Mouse (Mus musculus): ENCODE results near the gene Vps53. TPM values are rescaled to one million over a fixed set of nuclear protein-coding genes. Genes with fewer than 3 reads are reported as not detected.

The Vps53 gene
- polyA plus RNA-seq, 2 experiments: 9.4 to 12.7 TPM

DNA sequence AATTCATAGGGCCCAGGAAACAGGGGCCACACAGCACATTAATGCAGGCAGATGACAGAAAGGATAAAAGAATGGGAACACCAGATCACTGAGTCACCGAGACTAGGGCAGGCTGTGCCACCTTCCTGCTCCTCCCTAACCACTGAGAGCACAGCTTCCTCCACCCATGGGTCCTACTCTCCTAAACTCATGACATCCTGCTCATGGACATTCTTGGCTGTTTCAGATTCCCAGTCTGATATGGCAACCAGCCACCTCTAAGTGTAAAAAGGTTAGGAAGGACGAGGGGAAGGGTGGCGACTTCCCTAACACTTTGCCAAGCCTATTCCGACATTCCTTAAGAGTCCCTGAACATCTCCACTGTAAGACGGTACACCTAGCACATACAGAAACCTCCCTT, 48.6 kb downstream of the Vps53 start:
- no peak for ATAC-seq (ENCODE audit: insufficient read depth)
- no peaks in the 10 kb centered on the region; a peak in 1 of 4 replicates for H3K4me1 ChIP-seq (replicated peaks; ENCODE audit: control insufficient read depth in 2 of 2, insufficient read depth in 2 of 2, low read length in 1 of 2)
- no peak for DNase-seq (ENCODE audit: low read depth in 3 of 3, low spot score in 3 of 3)
- whole genome bisulfite sequencing (ENCODE audit: insufficient replicate concordance): 45% methylated on average over 5 of the region's 5 CpGs
- H3K4me2 ChIP-seq (ENCODE audit: low read depth): no peak overlapping the region
- TF ChIP-seq CTCF (IDR thresholded peaks at IDR 0.05; ENCODE audit: low read depth): no peak
- TF ChIP-seq EP300 (IDR thresholded peaks at IDR 0.05; ENCODE audit: low read depth): no peak
- no peak overlapping the region for H3K27ac ChIP-seq
- no peak overlapping the region for H3K4me3 ChIP-seq (ENCODE audit: insufficient read depth in 1 of 2, low read depth in 2 of 2, low read length in 2 of 2)
- H3K36me3 ChIP-seq (replicated peaks; ENCODE audit: control insufficient read depth, insufficient read depth, low read depth): peaks cover 2% of the 10 kb centered on the region; the same call in 1 of the 2 replicates
- no peak overlapping the region for H3K9ac ChIP-seq (replicated peaks)
- H3K27me3 ChIP-seq (ENCODE audit: control insufficient read depth, insufficient read depth, low read length): no peaks in the 10 kb centered on the region
- H3K9me3 ChIP-seq (ENCODE audit: control insufficient read depth, low read length): no peaks in the 10 kb centered on the region

DNA sequence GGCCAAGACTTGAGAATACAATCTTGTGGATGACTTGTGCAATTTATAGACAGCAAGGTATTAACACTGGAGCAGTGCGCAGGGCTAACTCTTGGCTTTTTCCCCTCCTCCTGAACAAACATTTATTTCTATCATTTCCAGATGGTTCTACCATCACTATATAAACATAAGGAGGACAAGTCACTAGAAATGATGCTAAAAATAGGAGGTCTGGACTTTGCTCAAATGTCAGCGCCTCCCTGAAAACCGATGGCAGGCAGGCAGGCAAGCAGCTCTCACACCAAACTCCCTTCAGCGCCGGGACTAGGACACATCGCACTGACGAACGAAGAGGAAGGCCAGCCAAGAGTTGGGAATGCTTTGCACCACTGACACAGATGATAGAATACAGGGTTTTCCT, 54.1 kb downstream of the Vps53 start:
- Histone ChIP-seq H3K27me3 (ENCODE audit: control insufficient read depth, insufficient read depth, low read length) (no peaks in the 10 kb centered on the region), H3K9ac (replicated peaks) (no peak overlapping the region), H3K9me3 (ENCODE audit: control insufficient read depth, low read length) (no peaks in the 10 kb centered on the region), H3K36me3 (replicated peaks; ENCODE audit: control insufficient read depth, insufficient read depth, low read depth) (no peaks in the 10 kb centered on the region; the same call in 1 of the 2 replicates), H3K4me3 (ENCODE audit: insufficient read depth in 1 of 2, low read depth in 2 of 2, low read length in 2 of 2) (no peak overlapping the region), H3K4me1 (replicated peaks; ENCODE audit: control insufficient read depth in 2 of 2, insufficient read depth in 2 of 2, low read length in 1 of 2) (no peaks in the 10 kb centered on the region), H3K27ac (no peak overlapping the region), H3K4me2 (ENCODE audit: low read depth) (no peak overlapping the region)
- 74% methylated on average over 8 of the region's 8 CpGs for WGBS (ENCODE audit: insufficient replicate concordance)
- ATAC-seq (ENCODE audit: insufficient read depth) (no peak), DNase-seq (ENCODE audit: low read depth in 3 of 3, low spot score in 3 of 3) (no peak)
- TF ChIP-seq CTCF (IDR thresholded peaks at IDR 0.05; ENCODE audit: low read depth) (no peak), EP300 (IDR thresholded peaks at IDR 0.05; ENCODE audit: low read depth) (no peak)

DNA sequence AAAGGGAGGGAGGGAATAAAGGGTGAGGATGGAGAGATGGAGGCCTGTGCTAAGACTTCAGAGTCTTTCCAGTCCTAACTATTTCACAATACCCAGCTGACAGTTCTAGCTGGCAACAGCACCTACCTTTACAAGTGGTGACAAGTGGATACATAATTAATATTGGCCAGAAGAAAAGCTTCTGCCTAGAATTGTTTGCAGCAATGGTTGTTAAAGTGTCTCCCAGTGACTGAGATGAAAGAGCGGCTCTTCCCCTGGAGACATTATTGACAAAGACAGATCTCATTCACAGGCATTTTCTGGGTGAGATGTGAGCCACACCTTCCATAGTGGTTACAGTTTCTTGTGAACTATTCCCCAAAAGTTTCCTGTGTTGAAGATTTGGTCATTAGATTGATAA, 55.9 kb downstream of the Vps53 start:
- Histone ChIP-seq H3K4me1 (replicated peaks; ENCODE audit: control insufficient read depth in 2 of 2, insufficient read depth in 2 of 2, low read length in 1 of 2) (no peaks in the 10 kb centered on the region), H3K4me2 (ENCODE audit: low read depth) (no peak overlapping the region), H3K9ac (replicated peaks) (no peak overlapping the region), H3K27me3 (ENCODE audit: control insufficient read depth, insufficient read depth, low read length) (no peaks in the 10 kb centered on the region), H3K4me3 (ENCODE audit: insufficient read depth in 1 of 2, low read depth in 2 of 2, low read length in 2 of 2) (no peak overlapping the region), H3K9me3 (ENCODE audit: control insufficient read depth, low read length) (no peaks in the 10 kb centered on the region), H3K27ac (no peak overlapping the region), H3K36me3 (replicated peaks; ENCODE audit: control insufficient read depth, insufficient read depth, low read depth) (no peaks in the 10 kb centered on the region; the same call in 1 of the 2 replicates)
- DNase-seq (ENCODE audit: low read depth in 3 of 3, low spot score in 3 of 3): no peak
- no peak for ATAC-seq (ENCODE audit: insufficient read depth)
- 81% methylated on average over 1 of the region's 1 CpGs for WGBS (ENCODE audit: insufficient replicate concordance)
- no peak for TF ChIP-seq CTCF (IDR thresholded peaks at IDR 0.05; ENCODE audit: low read depth)
- TF ChIP-seq EP300 (IDR thresholded peaks at IDR 0.05; ENCODE audit: low read depth): no peak

DNA sequence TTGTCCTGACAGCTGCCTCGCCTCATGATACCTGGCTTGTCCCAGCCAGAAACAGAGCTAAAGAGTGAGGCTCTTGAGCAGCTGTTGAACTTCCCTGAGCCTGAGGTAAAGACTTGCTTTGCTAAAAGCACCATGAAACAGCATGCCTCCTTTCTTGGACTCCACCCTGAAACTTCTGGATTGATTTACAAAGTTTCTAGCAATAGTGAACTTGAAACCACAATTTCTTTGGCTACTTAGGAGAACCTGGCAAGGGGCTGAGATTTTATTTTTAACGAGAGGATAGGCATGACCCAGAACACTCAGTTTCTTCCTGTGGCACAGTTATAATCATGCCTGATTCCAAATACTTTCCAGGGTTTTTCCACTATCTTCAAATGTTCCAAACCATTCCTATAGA, 56.9 kb downstream of the Vps53 start:
- ATAC-seq (ENCODE audit: insufficient read depth): no peak
- no peak overlapping the region for H3K9ac ChIP-seq (replicated peaks)
- WGBS (ENCODE audit: insufficient replicate concordance): 65% methylated on average over 2 of the region's 2 CpGs

DNA sequence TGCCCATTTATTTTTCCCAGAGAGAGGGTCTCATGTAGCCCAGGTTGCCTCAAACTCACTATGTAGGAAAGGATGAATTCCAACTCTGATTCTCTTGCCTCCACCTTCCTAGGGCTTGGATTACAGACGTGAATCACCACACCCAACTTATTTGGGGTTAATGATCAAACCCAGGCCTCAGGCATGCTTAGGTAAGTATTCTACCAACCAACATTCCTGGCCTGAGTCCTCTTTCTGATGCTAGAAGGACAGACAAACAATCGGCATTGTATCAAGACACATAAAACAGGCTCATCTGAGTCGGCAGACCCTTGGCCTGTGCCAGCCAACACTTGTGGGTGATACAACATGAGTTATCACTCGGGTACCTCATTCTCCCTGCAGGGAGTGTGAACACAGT, 58.4 kb downstream of the Vps53 start:
- H3K9me3 ChIP-seq (ENCODE audit: control insufficient read depth, low read length): no peaks in the 10 kb centered on the region
- H3K4me2 ChIP-seq (ENCODE audit: low read depth): no peak overlapping the region
- 69% methylated on average over 4 of the region's 4 CpGs for WGBS (ENCODE audit: insufficient replicate concordance)
- H3K27ac ChIP-seq: no peak overlapping the region
- no peak for TF ChIP-seq CTCF (IDR thresholded peaks at IDR 0.05; ENCODE audit: low read depth)
- TF ChIP-seq EP300 (IDR thresholded peaks at IDR 0.05; ENCODE audit: low read depth): no peak
- ATAC-seq (ENCODE audit: insufficient read depth) (no peak), DNase-seq (ENCODE audit: low read depth in 3 of 3, low spot score in 3 of 3) (no peak)
- no peak overlapping the region for H3K4me3 ChIP-seq (ENCODE audit: insufficient read depth in 1 of 2, low read depth in 2 of 2, low read length in 2 of 2)
- H3K27me3 ChIP-seq (ENCODE audit: control insufficient read depth, insufficient read depth, low read length): no peaks in the 10 kb centered on the region
- H3K4me1 ChIP-seq (replicated peaks; ENCODE audit: control insufficient read depth in 2 of 2, insufficient read depth in 2 of 2, low read length in 1 of 2): no peaks in the 10 kb centered on the region
- no peak overlapping the region for H3K9ac ChIP-seq (replicated peaks)
- no peaks in the 10 kb centered on the region; the same call in 1 of the 2 replicates for H3K36me3 ChIP-seq (replicated peaks; ENCODE audit: control insufficient read depth, insufficient read depth, low read depth)

More for the DNA sequence above, 56.9 kb downstream of the Vps53 start:
- Histone ChIP-seq H3K4me2 (ENCODE audit: low read depth) (no peak overlapping the region), H3K4me3 (ENCODE audit: insufficient read depth in 1 of 2, low read depth in 2 of 2, low read length in 2 of 2) (no peak overlapping the region), H3K9me3 (ENCODE audit: control insufficient read depth, low read length) (no peaks in the 10 kb centered on the region), H3K27me3 (ENCODE audit: control insufficient read depth, insufficient read depth, low read length) (no peaks in the 10 kb centered on the region), H3K27ac (no peak overlapping the region), H3K4me1 (replicated peaks; ENCODE audit: control insufficient read depth in 2 of 2, insufficient read depth in 2 of 2, low read length in 1 of 2) (no peaks in the 10 kb centered on the region), H3K36me3 (replicated peaks; ENCODE audit: control insufficient read depth, insufficient read depth, low read depth) (no peaks in the 10 kb centered on the region; the same call in 1 of the 2 replicates)
- no peak for DNase-seq (ENCODE audit: low read depth in 3 of 3, low spot score in 3 of 3)
- TF ChIP-seq CTCF (IDR thresholded peaks at IDR 0.05; ENCODE audit: low read depth): no peak
- no peak for TF ChIP-seq EP300 (IDR thresholded peaks at IDR 0.05; ENCODE audit: low read depth)

All from liver, embryonic 14.5 days (tissue).